Mouse (Mus musculus) olfactory bulb, adult 2 months (tissue): Measurements from ENCODE around the gene Wasf3.

ENCODE experiments used
- CTCF ChIP-seq: fragments of 200-500 bp; IDR thresholded peaks from 2 replicates; pipeline ENCODE4 v1.5.1; 2012; ENCODE audit warnings: low read depth, mild to moderate bottlenecking, low read length, moderate library complexity; ENCODE audit not compliant: insufficient read depth
- POLR2A ChIP-seq: fragments of 200-500 bp; IDR thresholded peaks from 2 replicates; pipeline ENCODE4 v1.6.1; 2012; ENCODE audit warnings: mild to moderate bottlenecking, low read depth, low read length, moderate library complexity; ENCODE audit not compliant: insufficient read depth

DNA sequence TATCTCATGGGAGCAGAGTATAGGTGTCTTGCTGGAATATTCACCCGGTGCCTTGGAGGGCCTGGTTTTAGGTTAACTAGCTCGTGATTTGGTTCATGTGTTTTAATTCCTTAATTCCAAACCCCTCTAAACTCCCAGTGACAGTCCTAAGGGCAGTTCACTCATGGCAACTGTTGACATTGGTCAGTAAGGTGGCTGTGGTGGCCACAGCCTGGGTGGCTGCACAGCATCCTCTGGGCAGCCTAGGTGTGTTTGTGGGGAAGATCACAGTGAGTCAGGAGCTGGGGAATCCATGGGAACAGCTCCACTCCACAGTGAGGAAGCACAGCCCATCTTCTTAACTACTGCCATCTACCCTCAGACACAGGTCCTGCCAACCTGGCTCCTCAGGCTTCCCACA is 61.8 kb downstream of the Wasf3 start:
- no peak for TF ChIP-seq CTCF
- TF ChIP-seq POLR2A: no peak
